ENCODE assay signal across 8 mouse cellular contexts in genomic region chr6:117841511-117841955, GRCm38 (mm10). TPM values are rescaled to one million over a fixed set of nuclear protein-coding genes. Genes with fewer than 3 reads are reported as not detected.
DNase-seq lines count a peak whose midpoint lies in the region; ATAC-seq and TF ChIP-seq lines count a peak whose summit lies in the region.

No protein-coding gene starts in this region.

- peak overlapping the region; percentile 74 for H3K4me3 ChIP-seq in lung, adult 2 months (replicated peaks; ENCODE audit: extremely low read depth, low read depth, low read length)
- peak overlapping the region; percentile 80 for H3K4me3 ChIP-seq in embryonic facial prominence, embryonic 12.5 days
- H3K4me3 ChIP-seq in intestine, embryonic 14.5 days (ENCODE audit: low read depth, low read length), result peak overlapping the region; percentile 88
- peak overlapping the region; percentile 79 for H3K4me3 ChIP-seq in neural tube, embryonic 15.5 days (replicated peaks)

- peak overlapping the region; percentile 95 for H3K27ac ChIP-seq in embryonic facial prominence, embryonic 12.5 days
- H3K27ac ChIP-seq in intestine, embryonic 14.5 days (ENCODE audit: low read depth), result peak overlapping the region; percentile 88
- H3K27ac ChIP-seq in neural tube, embryonic 15.5 days (replicated peaks), result peak overlapping the region; percentile 96

- peaks cover 36% of the 10 kb centered on the region for H3K36me3 ChIP-seq in embryonic facial prominence, embryonic 12.5 days
- H3K36me3 ChIP-seq in intestine, embryonic 14.5 days (ENCODE audit: control insufficient read depth, insufficient read depth, low read length), result peaks cover 35% of the 10 kb centered on the region
- H3K36me3 ChIP-seq in neural tube, embryonic 15.5 days, result peaks cover 35% of the 10 kb centered on the region

- no peaks in the 10 kb centered on the region for H3K27me3 ChIP-seq in embryonic facial prominence, embryonic 12.5 days
- H3K27me3 ChIP-seq in intestine, embryonic 14.5 days (replicated peaks; ENCODE audit: control insufficient read depth, insufficient read depth, low read length), result no peaks in the 10 kb centered on the region
- no peaks in the 10 kb centered on the region for H3K27me3 ChIP-seq in neural tube, embryonic 15.5 days (replicated peaks)

- 3% methylated on average over 12 of the region's 12 CpGs for WGBS in lung, adult 2 months
- 9% methylated on average over 12 of the region's 12 CpGs for WGBS in embryonic facial prominence, embryonic 12.5 days
- WGBS in intestine, embryonic 14.5 days, result 10% methylated on average over 12 of the region's 12 CpGs
- WGBS in neural tube, embryonic 15.5 days, result 16% methylated on average over 12 of the region's 12 CpGs

- H3K9me3 ChIP-seq in embryonic facial prominence, embryonic 12.5 days, result no peaks in the 10 kb centered on the region
- no peaks in the 10 kb centered on the region for H3K9me3 ChIP-seq in intestine, embryonic 14.5 days (ENCODE audit: control insufficient read depth, low read length)
- no peaks in the 10 kb centered on the region for H3K9me3 ChIP-seq in neural tube, embryonic 15.5 days (replicated peaks)

- DNase-seq in lung, adult 2 months, result no peak
- no peak for DNase-seq in lung, adult 18-20 months
- DNase-seq in intestine, embryonic 14.5 days (ENCODE audit: low spot score), result no peak
- DNase-seq in thymus, postnatal 0 days (ENCODE audit: low spot score), result no peak
- DNase-seq in retina, embryonic 14.5 days (ENCODE audit: low spot score), result no peak
- no peak for DNase-seq in adrenal gland, adult 8-10 months

- no peak for ATAC-seq in embryonic facial prominence, embryonic 12.5 days (ENCODE audit: insufficient number of reproducible peaks, insufficient read depth, low FRiP score, low TSS enrichment)
- no peak for ATAC-seq in intestine, embryonic 14.5 days (replicated peaks; ENCODE audit: low FRiP score, low TSS enrichment, low read depth)
- ATAC-seq in neural tube, embryonic 15.5 days (ENCODE audit: low FRiP score), result no peak; the same call in 1 of the 2 replicates

- TF ChIP-seq CTCF in lung, adult 2 months (IDR thresholded peaks at IDR 0.05; ENCODE audit: insufficient read depth, low read length), result no peak

- H3K4me1 ChIP-seq in lung, adult 2 months (ENCODE audit: control insufficient read depth, insufficient read depth, low read length), result peaks cover 5% of the 10 kb centered on the region
- peaks cover 3% of the 10 kb centered on the region; the same call in 1 of the 2 replicates for H3K4me1 ChIP-seq in embryonic facial prominence, embryonic 12.5 days
- peaks cover 7% of the 10 kb centered on the region; the same call in 1 of the 2 replicates for H3K4me1 ChIP-seq in intestine, embryonic 14.5 days (replicated peaks; ENCODE audit: control insufficient read depth, insufficient read depth, low read length)
- H3K4me1 ChIP-seq in neural tube, embryonic 15.5 days, result peaks cover 16% of the 10 kb centered on the region

- TF ChIP-seq POLR2A in lung, adult 2 months (IDR thresholded peaks at IDR 0.05; ENCODE audit: borderline replicate concordance, extremely low read depth, low read depth, low read length), result no peak

- peak overlapping the region; percentile 65 for H3K4me2 ChIP-seq in embryonic facial prominence, embryonic 12.5 days (replicated peaks)
- peak overlapping the region; percentile 69 for H3K4me2 ChIP-seq in intestine, embryonic 14.5 days (ENCODE audit: low read length)
- peak overlapping the region; percentile 82 for H3K4me2 ChIP-seq in neural tube, embryonic 15.5 days

- H3K9ac ChIP-seq in embryonic facial prominence, embryonic 12.5 days, result peak overlapping the region; percentile 95
- peak overlapping the region; percentile 97 for H3K9ac ChIP-seq in intestine, embryonic 14.5 days (ENCODE audit: low read length)
- H3K9ac ChIP-seq in neural tube, embryonic 15.5 days (replicated peaks), result peak overlapping the region; percentile 98

RNA-seq across cellular contexts. Expression of gene Zfp637, which starts 0.6 kb away (rescaled TPM):
- 27.7 and 30.6 TPM in 2 replicates for polyA plus RNA-seq in lung, adult 2 months (2012; rRNA removed)
- polyA plus RNA-seq in embryonic facial prominence, embryonic 12.5 days (2016; fragmentation: Nextera tagmentation; extraction: Ambion mirVana), result 175 and 182 TPM in 2 replicates
- 109 and 125 TPM in 2 replicates for polyA plus RNA-seq in intestine, embryonic 14.5 days (2014; fragmentation: Nextera tagmentation; extraction: Ambion mirVana)
- 128 and 133 TPM in 2 replicates for polyA plus RNA-seq in neural tube, embryonic 15.5 days (2015; fragmentation: Nextera tagmentation; extraction: Ambion mirVana)
- polyA plus RNA-seq in thymus, postnatal 0 days (2015; fragmentation: Nextera tagmentation; extraction: Ambion mirVana), result 74.3 and 80.9 TPM in 2 replicates
- 10 to 100 TPM; 28.8 to 41.7 (median 38.3) TPM for total RNA-seq in adrenal gland, adult 8-10 months (2022)

RNA-seq across cellular contexts. Expression of gene Zfp239, which starts 20.4 kb away (rescaled TPM):
- 0.38 and 0.99 TPM in 2 replicates for polyA plus RNA-seq in lung, adult 2 months (2012; rRNA removed)
- 15.7 and 19.2 TPM in 2 replicates for polyA plus RNA-seq in embryonic facial prominence, embryonic 12.5 days (2016; fragmentation: Nextera tagmentation; extraction: Ambion mirVana)
- 6.8 and 8.4 TPM in 2 replicates for polyA plus RNA-seq in intestine, embryonic 14.5 days (2014; fragmentation: Nextera tagmentation; extraction: Ambion mirVana)
- polyA plus RNA-seq in neural tube, embryonic 15.5 days (2015; fragmentation: Nextera tagmentation; extraction: Ambion mirVana), result 15.3 and 15.9 TPM in 2 replicates
- polyA plus RNA-seq in thymus, postnatal 0 days (2015; fragmentation: Nextera tagmentation; extraction: Ambion mirVana), result 6.3 and 7.0 TPM in 2 replicates
- 1 to 10 TPM; 1.9 to 5.6 (median 5.0) TPM for total RNA-seq in adrenal gland, adult 8-10 months (2022)

RNA-seq across cellular contexts. Expression of gene Hnrnpf, which starts 58.6 kb away (rescaled TPM):
- polyA plus RNA-seq in lung, adult 2 months (2012; rRNA removed), result 100 and 154 TPM in 2 replicates
- polyA plus RNA-seq in embryonic facial prominence, embryonic 12.5 days (2016; fragmentation: Nextera tagmentation; extraction: Ambion mirVana), result 659 and 677 TPM in 2 replicates
- polyA plus RNA-seq in intestine, embryonic 14.5 days (2014; fragmentation: Nextera tagmentation; extraction: Ambion mirVana), result 798 and 814 TPM in 2 replicates
- 211 and 369 TPM in 2 replicates for polyA plus RNA-seq in neural tube, embryonic 15.5 days (2015; fragmentation: Nextera tagmentation; extraction: Ambion mirVana)
- polyA plus RNA-seq in thymus, postnatal 0 days (2015; fragmentation: Nextera tagmentation; extraction: Ambion mirVana), result 1,040 and 1,096 TPM in 2 replicates
- total RNA-seq in adrenal gland, adult 8-10 months (2022), result 100 to 1,000 TPM; 293 to 348 (median 309) TPM
